Mouse (Mus musculus) ES-E14 (cell line): ENCODE data around the gene Ear1. TPM values are rescaled to one million over a fixed set of nuclear protein-coding genes. Genes with fewer than 3 reads are reported as not detected.
"Not testable (repeated sequence)": the region's sequence is repeated elsewhere in the genome, so short reads cannot be mapped to it uniquely, and the experiment has no call there.

ENCODE experiments used
- DNase-seq: peaks from one replicate; pipeline ENCODE4 v3.0.0-alpha.2; 2013; ENCODE audit warnings: low read depth, low spot score
- H3K27ac ChIP-seq: 2 replicates; pipeline ENCODE4 v1.5.1; 2012; ENCODE audit warnings: low read depth, mild to moderate bottlenecking, low read length, moderate library complexity, mixed read lengths; ENCODE audit not compliant: poor library complexity, insufficient read depth, severe bottlenecking
- H3K36me3 ChIP-seq: 2 replicates; pipeline ENCODE4 v1.6.1; 2012; ENCODE audit warnings: mild to moderate bottlenecking, low read length, moderate library complexity, mixed read lengths; ENCODE audit not compliant: control insufficient read depth, poor library complexity, insufficient read depth, severe bottlenecking
- H3K4me1 ChIP-seq, 2 experiments: fragments of 150-350 bp in 1 of 2; sonication (generic) in 1 of 2; 2 replicates each; pipeline ENCODE4 v1.6.1; 2012; ENCODE audit warnings: low read length in 2 of 2, mild to moderate bottlenecking in 1 of 2, mixed read lengths in 1 of 2; ENCODE audit not compliant: control insufficient read depth in 2 of 2, insufficient read depth in 2 of 2, poor library complexity in 1 of 2
- H3K4me3 ChIP-seq, 2 experiments: fragments of 150-350 bp in 1 of 2; sonication (generic) in 1 of 2; 2 replicates each; pipeline ENCODE4 v1.5.1; 2012; ENCODE audit warnings: low read length in 2 of 2, low read depth in 1 of 2, mild to moderate bottlenecking in 1 of 2, mixed read lengths in 1 of 2; ENCODE audit not compliant: insufficient read depth in 1 of 2, poor library complexity in 1 of 2, severe bottlenecking in 1 of 2
- H3K9ac ChIP-seq: 2 replicates; pipeline ENCODE4 v1.6.1; 2012; ENCODE audit warnings: low read depth, mild to moderate bottlenecking, low read length, mixed read lengths; ENCODE audit not compliant: poor library complexity, insufficient read depth, severe bottlenecking
- H3K9me3 ChIP-seq: fragments of 150-350 bp; sonication (generic); 2 replicates; pipeline ENCODE4 v1.6.1; 2012; ENCODE audit warnings: low read depth, mild to moderate bottlenecking, low read length; ENCODE audit not compliant: control insufficient read depth, insufficient read depth
- in situ Hi-C, 2 experiments: fragments of 600-800 bp; cut with MboI; formaldehyde crosslinking; loops; one replicate each; pipeline ENCODE4 v1.15.1; 2025; ENCODE audit warnings: low sequenced_read_pairs in 2 of 2, inconsistent platforms in 1 of 2; ENCODE audit not compliant: unreplicated experiment in 2 of 2
- total RNA-seq: library from RNA; depleted of rRNA; stranded (reverse); fragments of 300-350 nt; gene quantifications from 2 replicates; pipeline ENCODE4 v1.2.3, GENCODE M21; 2012; rRNA removed

The Ear1 gene
- not detected in 2 replicates for total RNA-seq

DNA sequence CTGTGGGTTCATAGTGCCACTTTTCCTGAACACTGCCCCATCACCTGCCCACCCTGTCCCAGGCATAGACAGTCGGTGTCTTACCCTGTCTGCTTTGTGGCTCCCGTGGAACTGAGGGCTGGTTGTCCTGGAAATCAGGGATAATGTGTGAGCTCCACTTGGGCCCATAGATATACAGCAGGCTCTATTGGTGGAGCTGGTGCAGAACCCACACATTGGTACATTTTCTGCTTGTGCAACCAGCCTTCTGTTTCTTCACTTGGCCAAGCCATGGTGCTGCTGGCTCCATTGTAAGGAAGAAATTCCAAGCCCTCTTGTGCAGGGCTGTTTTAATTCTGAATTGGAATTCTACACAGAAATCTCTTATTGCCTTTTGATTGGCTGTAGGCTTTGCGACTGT is at the start of gene Ear1:
TSS of gene Ear1 (minus strand) at position 101 of the 400 bp plus-strand sequence.
- in situ Hi-C loops, H3K36me3 ChIP-seq, H3K27ac ChIP-seq, DNase-seq, H3K9me3 ChIP-seq, H3K9ac ChIP-seq, H3K4me1 ChIP-seq, H3K4me3 ChIP-seq: not testable (repeated sequence)

DNA sequence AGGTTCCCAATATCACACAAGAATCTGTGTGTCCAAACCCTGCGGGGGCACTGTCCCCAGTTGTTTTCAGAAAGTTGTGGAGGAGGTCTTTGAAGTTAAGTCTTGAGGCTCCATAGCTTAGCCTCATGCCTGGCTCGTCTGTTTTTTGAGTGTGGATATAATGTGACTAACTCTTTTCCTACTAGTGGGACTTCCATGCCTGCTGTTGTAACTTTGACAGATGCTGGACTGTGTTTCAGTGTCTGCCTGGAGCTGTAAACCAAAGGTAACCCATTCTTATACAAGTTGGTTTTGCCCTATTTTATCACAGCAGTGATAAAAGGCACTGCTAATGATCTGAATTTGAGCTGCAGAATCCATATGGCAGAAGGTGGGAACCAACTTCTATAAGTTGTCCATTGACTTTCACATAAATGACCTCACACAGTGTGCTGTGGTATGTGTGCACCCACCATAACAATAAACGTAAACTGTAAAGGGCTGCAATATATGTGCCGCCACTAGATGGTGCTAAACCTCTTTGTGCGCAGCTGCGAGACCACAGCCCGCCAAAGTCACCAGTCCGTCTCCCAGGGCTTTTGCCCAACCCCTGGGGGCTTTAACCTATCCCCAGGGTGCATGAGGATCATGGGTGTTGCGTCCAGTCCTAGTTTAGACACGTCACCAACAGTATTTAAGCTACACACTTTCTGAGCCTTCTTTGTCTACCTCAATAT is 49.5 kb upstream of the Ear1 start, which contains the start of gene Gm8113:
TSS of gene Gm8113 (plus strand) at position 703 of the 716 bp plus-strand sequence.
- H3K36me3 ChIP-seq, in situ Hi-C loops, H3K27ac ChIP-seq, H3K9me3 ChIP-seq, H3K4me1 ChIP-seq: not testable (repeated sequence)
- Histone ChIP-seq H3K9ac (peak within 1 kb of the TSS; percentile 82), H3K4me3 (peak within 1 kb of the TSS; percentile 74 to 89)
- peak; percentile 52 for DNase-seq

- H3K9ac ChIP-seq, H3K27ac ChIP-seq, H3K36me3 ChIP-seq, H3K4me1 ChIP-seq, H3K4me3 ChIP-seq, H3K9me3 ChIP-seq, DNase-seq, in situ Hi-C loops: not testable (repeated sequence)
Measured at GRCm38 (mm10) chr14:43923459-43923858, 48.1 kb upstream of the Ear1 start, which contains the start of gene Ear10. Gene Ear10 (minus strand): TSS chr14:43923559.

DNA sequence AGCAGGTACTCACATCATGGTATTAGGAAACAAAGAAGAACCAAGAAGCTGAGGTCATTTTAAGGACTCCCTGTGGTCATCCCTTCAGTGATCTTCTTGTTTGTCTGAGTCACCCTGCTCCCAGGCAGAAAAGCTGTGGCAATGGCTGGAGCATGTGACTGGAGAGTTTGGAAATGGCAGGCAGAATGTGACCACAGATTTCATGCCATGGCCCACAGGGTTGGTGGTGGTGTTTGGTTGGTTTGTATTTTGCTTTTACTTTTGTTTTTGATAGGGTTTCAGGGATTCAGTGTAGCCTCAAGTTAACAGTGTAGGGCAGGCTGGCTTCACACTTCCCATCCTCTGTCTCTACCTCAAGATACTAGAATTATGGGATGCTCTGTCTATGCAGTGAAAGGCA is 42.9 kb upstream of the Ear1 start:
- H3K4me3 ChIP-seq, in situ Hi-C loops, H3K4me1 ChIP-seq, H3K36me3 ChIP-seq, H3K27ac ChIP-seq, DNase-seq, H3K9ac ChIP-seq, H3K9me3 ChIP-seq: not testable (repeated sequence)

- in situ Hi-C loops, H3K4me1 ChIP-seq, H3K27ac ChIP-seq, H3K4me3 ChIP-seq, H3K36me3 ChIP-seq, H3K9ac ChIP-seq, H3K9me3 ChIP-seq, DNase-seq: not testable (repeated sequence)
Measured at GRCm38 (mm10) chr14:43898577-43898976, 23.3 kb upstream of the Ear1 start.

DNA sequence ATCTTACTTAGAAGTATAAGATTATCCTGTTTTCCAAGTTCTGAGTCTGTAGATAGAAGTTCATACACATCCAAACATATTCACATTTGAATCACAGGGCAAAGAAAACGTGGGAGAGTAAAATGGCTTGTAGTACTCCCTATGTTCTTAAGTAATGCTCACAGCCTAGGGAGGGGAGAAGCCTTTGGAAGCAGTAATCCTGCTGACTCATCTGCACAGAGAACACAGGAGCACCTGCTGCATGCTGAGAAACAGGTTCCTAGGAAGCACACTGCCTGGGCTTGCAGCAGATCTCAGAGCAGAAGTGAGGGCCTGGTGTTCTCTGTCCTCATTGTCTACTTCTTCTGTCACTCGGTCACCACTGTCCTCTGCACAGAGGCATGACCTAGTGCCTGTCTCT is 20.0 kb upstream of the Ear1 start:
- in situ Hi-C loops, H3K36me3 ChIP-seq, H3K9ac ChIP-seq, H3K4me3 ChIP-seq, DNase-seq, H3K9me3 ChIP-seq, H3K27ac ChIP-seq, H3K4me1 ChIP-seq: not testable (repeated sequence)

DNA sequence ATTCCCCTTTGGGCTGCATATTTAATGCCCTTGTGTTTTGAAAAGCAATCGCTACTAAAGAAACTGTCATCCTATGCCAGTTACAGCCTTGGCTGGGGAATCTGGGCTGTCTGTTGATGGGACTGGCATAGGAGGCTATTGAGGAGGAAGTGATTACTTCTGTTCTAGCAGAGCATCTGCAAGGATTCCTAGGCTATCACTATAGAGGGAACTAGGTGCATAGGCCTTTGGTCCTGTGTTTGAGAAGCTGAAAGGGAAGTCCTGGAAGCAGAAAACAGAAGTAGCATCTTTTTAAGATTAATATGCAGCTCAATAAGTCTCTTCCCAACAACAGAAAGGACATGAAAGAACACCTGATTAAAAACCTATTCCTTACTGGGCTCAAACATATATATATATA is 16.0 kb upstream of the Ear1 start:
- DNase-seq, H3K9me3 ChIP-seq, H3K4me3 ChIP-seq, in situ Hi-C loops, H3K27ac ChIP-seq, H3K9ac ChIP-seq, H3K36me3 ChIP-seq, H3K4me1 ChIP-seq: not testable (repeated sequence)

DNA sequence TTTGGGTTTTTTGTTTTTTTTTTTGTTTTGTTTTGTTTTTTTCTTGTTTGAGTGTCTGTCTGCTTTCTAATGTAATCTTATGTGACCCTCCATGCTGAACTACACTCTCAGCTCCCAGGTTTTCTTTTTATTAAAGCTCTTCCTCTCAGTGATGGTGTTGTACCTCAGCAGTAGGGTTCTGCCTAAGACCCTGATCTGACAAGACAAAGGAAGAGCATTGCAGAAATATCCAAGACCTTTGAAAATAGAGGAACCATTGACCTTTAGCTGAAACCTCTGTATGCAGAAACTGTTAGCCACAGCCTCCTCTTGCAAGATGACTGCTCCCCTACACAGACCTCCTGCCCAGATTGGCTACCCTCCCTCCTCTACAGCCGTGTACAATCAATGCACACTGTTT is 10.9 kb upstream of the Ear1 start:
- H3K36me3 ChIP-seq, H3K9me3 ChIP-seq, H3K4me1 ChIP-seq, H3K4me3 ChIP-seq, H3K9ac ChIP-seq, H3K27ac ChIP-seq, DNase-seq, in situ Hi-C loops: not testable (repeated sequence)
